Mouse (Mus musculus) ovary, postnatal 10 days (tissue): ENCODE results near the gene Asb4.
A peak's percentile ranks its signal among the peaks of the same experiment; 100 is the strongest.
"Not testable (repeated sequence)": the region's sequence is repeated elsewhere in the genome, so short reads cannot be mapped to it uniquely, and the experiment has no call there.

ENCODE experiments used
- DNase-seq: peaks from one replicate; pipeline ENCODE4 v3.0.0; 2022; ENCODE audit warnings: low spot score

The Asb4 gene

GRCm38 (mm10) chr6:5383336-5384177, at the start of gene Asb4:
TSS of gene Asb4 (plus strand) at chr6:5383386.
- DNase-seq = no peak

GRCm38 (mm10) chr6:5334021-5334420, 49.2 kb upstream of the Asb4 start:
- DNase-seq = no peak

GRCm38 (mm10) chr6:5336016-5336415, 47.2 kb upstream of the Asb4 start:
- not testable (repeated sequence) for DNase-seq

- DNase-seq = not testable (repeated sequence)
These were observed 44.4 kb upstream of the Asb4 start for GRCm38 (mm10) chr6:5338781-5339180.

- not testable (repeated sequence) for DNase-seq
These were observed 43.9 kb upstream of the Asb4 start for GRCm38 (mm10) chr6:5339283-5339682.

GRCm38 (mm10) chr6:5344255-5344654, 38.9 kb upstream of the Asb4 start:
- no peak for DNase-seq

- DNase-seq = no peak
These were observed 25.3 kb upstream of the Asb4 start for GRCm38 (mm10) chr6:5357873-5358272.

- DNase-seq = no peak
These were observed 22.8 kb upstream of the Asb4 start for GRCm38 (mm10) chr6:5360402-5360801.

GRCm38 (mm10) chr6:5361987-5362386, 21.2 kb upstream of the Asb4 start:
- DNase-seq = no peak

- no peak for DNase-seq
These were observed 17.3 kb upstream of the Asb4 start for GRCm38 (mm10) chr6:5365845-5366244.

GRCm38 (mm10) chr6:5376884-5377283, 6.3 kb upstream of the Asb4 start:
- no peak for DNase-seq

- no peak for DNase-seq
These were observed 4.1 kb upstream of the Asb4 start for GRCm38 (mm10) chr6:5379048-5379447.

- DNase-seq = no peak
These were observed 3.2 kb upstream of the Asb4 start for GRCm38 (mm10) chr6:5379781-5380623.

- DNase-seq = no peak
These were observed 2.4 kb upstream of the Asb4 start for GRCm38 (mm10) chr6:5380624-5381252.

GRCm38 (mm10) chr6:5381918-5382582, 1.1 kb upstream of the Asb4 start:
- no peak for DNase-seq

- peak; percentile 48 for DNase-seq
These were observed 487 bp upstream of the Asb4 start for GRCm38 (mm10) chr6:5382583-5383215.

GRCm38 (mm10) chr6:5384178-5384490, 948 bp downstream of the Asb4 start:
- DNase-seq = no peak

GRCm38 (mm10) chr6:5385161-5385640, 2.0 kb downstream of the Asb4 start:
- DNase-seq = no peak

- no peak for DNase-seq
These were observed 3.3 kb downstream of the Asb4 start for GRCm38 (mm10) chr6:5386486-5386885.

GRCm38 (mm10) chr6:5387396-5387795, 4.2 kb downstream of the Asb4 start:
- DNase-seq = no peak

- no peak for DNase-seq
These were observed 7.1 kb downstream of the Asb4 start for GRCm38 (mm10) chr6:5390298-5390697.

GRCm38 (mm10) chr6:5390952-5391351, 7.8 kb downstream of the Asb4 start:
- no peak for DNase-seq
